Mouse (Mus musculus) MEL (cell line): ENCODE results near the gene Ttc29.

Source experiments
- BHLHE40 ChIP-seq: IDR thresholded peaks from 2 replicates; pipeline ENCODE4 v1.6.1; 2012; ENCODE audit warnings: low read depth, mild to moderate bottlenecking, inconsistent platforms, low read length, improper control_type of control experiment, borderline replicate concordance
- CTCF ChIP-seq, 3 experiments: IDR thresholded peaks in 2 of 3; conservative IDR thresholded peaks in 1 of 3; 2 replicates each; pipeline ENCODE4 v1.5.1; 2011 to 2012; ENCODE audit warnings: low read length in 3 of 3, low read depth in 2 of 3, mild to moderate bottlenecking in 2 of 3, improper control_type of control experiment in 1 of 3, inconsistent platforms in 1 of 3, mixed read lengths in 1 of 3, moderate library complexity in 1 of 3; ENCODE audit not compliant: control insufficient read depth in 1 of 3, insufficient read depth in 1 of 3, poor library complexity in 1 of 3, severe bottlenecking in 1 of 3
- MAFK ChIP-seq: IDR thresholded peaks from 2 replicates; pipeline ENCODE4 v1.6.1; 2011; ENCODE audit warnings: low read depth, mild to moderate bottlenecking, low read length, improper control_type of control experiment, borderline replicate concordance
- MXI1 ChIP-seq: IDR thresholded peaks from 2 replicates; pipeline ENCODE4 v1.6.1; 2011; ENCODE audit warnings: mild to moderate bottlenecking, low read depth, low read length, improper control_type of control experiment
- POLR2A ChIP-seq, 2 experiments: IDR thresholded peaks; 2 replicates each; pipeline ENCODE4 v1.6.1; 2011 to 2012; ENCODE audit warnings: low read length in 2 of 2, mild to moderate bottlenecking in 2 of 2, control low read depth in 1 of 2, improper control_type of control experiment in 1 of 2, low read depth in 1 of 2, moderate library complexity in 1 of 2; ENCODE audit not compliant: control insufficient read depth in 1 of 2, insufficient read depth in 1 of 2, poor library complexity in 1 of 2
- POLR2AphosphoS5 ChIP-seq: IDR thresholded peaks from 2 replicates; pipeline ENCODE4 v1.6.1; 2012; ENCODE audit warnings: low read depth, borderline replicate concordance, mild to moderate bottlenecking, inconsistent platforms, low read length, moderate library complexity, mixed read lengths
- SIN3A ChIP-seq: IDR thresholded peaks from 2 replicates; pipeline ENCODE4 v1.6.1; 2012; ENCODE audit warnings: low read length, improper control_type of control experiment, inconsistent platforms
- TAL1 ChIP-seq: IDR thresholded peaks from 2 replicates; pipeline ENCODE4 v1.6.1; 2012; ENCODE audit warnings: mild to moderate bottlenecking, inconsistent platforms, low read length, moderate library complexity, mixed read lengths
- TBP ChIP-seq: IDR thresholded peaks from 2 replicates; pipeline ENCODE4 v1.8.0; 2011; ENCODE audit warnings: low read depth, low read length, improper control_type of control experiment
- ZC3H11A ChIP-seq: IDR thresholded peaks from 2 replicates; pipeline ENCODE4 v1.6.1; 2012; ENCODE audit warnings: low read depth, mild to moderate bottlenecking, inconsistent platforms, low read length, improper control_type of control experiment

DNA sequence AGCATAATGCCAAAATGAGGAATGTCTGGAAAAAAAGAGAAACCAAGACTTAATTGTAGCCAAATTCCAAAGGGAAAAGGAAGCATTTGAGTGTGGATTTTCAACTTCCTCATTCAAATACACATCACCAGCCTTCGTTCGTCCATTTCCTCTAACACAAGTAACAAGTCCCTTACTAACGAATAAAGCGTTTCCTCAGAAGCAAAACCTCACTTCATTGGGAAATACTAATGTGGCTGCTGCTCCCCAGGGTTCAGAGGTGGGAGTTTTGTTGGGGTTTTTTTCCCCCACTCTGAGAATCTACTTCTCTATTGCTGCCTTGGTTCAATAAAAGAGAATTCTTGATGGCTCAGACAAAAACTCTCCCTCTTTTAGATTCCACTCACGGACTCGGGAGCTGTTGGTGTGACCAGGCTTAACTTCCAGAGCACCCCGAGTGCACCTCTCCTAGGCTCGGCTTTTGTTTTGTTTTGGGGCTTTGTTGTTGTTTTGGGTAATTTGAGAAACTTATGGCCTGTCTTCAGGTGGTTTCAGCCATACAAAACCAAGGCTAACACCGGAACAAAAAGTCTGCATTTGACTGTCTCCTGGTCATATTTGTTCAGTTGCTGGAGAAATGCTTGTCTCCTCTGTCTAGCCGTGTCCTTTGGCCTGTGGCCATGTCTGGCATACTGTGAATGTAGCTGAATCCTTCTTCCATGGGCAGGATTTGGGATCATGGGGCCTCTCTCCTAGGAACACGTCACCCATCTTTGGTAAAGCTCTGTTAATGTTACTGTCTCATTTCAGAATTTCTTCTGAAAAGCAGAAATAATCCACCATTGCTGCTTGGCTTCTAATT, 127.8 kb downstream of the Ttc29 start:
- TF ChIP-seq POLR2A (IDR thresholded peaks at IDR 0.05; ENCODE audit: control insufficient read depth in 1 of 2, insufficient read depth in 1 of 2, low read depth in 1 of 2, low read length in 2 of 2, poor library complexity in 1 of 2) (no peak), MAFK (no peak), CTCF (IDR thresholded peaks at IDR 0.05 in 2 of 3, conservative IDR thresholded peaks at IDR 0.05 in 1 of 3; ENCODE audit: control insufficient read depth in 1 of 3, insufficient read depth in 1 of 3, low read depth in 2 of 3, low read length in 3 of 3, poor library complexity in 1 of 3, severe bottlenecking in 1 of 3) (no peak), POLR2AphosphoS5 (no peak), BHLHE40 (no peak), SIN3A (no peak), TAL1 (no peak), MXI1 (no peak), TBP (no peak), ZC3H11A (no peak)
